Mouse (Mus musculus): ENCODE measurements around the gene Ttbk1.

DNA sequence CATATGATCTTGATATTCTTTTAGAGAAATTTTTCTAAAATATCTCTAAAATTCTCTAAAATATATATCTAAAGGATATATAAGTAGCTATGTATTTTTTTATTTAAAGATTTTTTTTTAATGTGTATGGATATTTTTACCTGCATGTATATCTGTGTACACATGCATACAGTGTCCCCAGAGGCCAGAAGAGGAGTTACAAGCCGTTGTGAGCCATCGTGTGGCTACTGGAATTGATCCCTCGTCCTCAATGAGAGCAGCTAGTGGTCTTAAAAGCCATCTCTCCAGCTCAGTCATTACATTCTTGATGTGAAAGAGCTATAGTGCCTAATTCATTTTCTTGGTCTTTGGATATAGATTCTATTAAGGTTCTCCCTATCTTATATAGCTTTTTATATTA is 79.0 kb downstream of the Ttbk1 start:
- no peak for TF ChIP-seq TBP (IDR thresholded peaks at IDR 0.05; ENCODE audit: low read depth, low read length)
- no peak for TF ChIP-seq TCF12 (IDR thresholded peaks at IDR 0.05; ENCODE audit: low read depth, low read length)
- TF ChIP-seq POLR2A (IDR thresholded peaks at IDR 0.05; ENCODE audit: control insufficient read depth in 1 of 2, insufficient read depth in 1 of 2, low read depth in 1 of 2, low read length in 2 of 2, poor library complexity in 1 of 2) = no peak
- TF ChIP-seq CTCF (IDR thresholded peaks at IDR 0.05 in 2 of 3, conservative IDR thresholded peaks at IDR 0.05 in 1 of 3; ENCODE audit: control insufficient read depth in 1 of 3, insufficient read depth in 1 of 3, low read depth in 2 of 3, low read length in 3 of 3, poor library complexity in 1 of 3, severe bottlenecking in 1 of 3) = peak; percentile 4 to 42 (median 39); a peak in 5 of 6 replicates
- no peak for TF ChIP-seq MXI1 (IDR thresholded peaks at IDR 0.05; ENCODE audit: low read depth, low read length)
- no peak for TF ChIP-seq MAX (IDR thresholded peaks at IDR 0.05; ENCODE audit: low read length)
- TF ChIP-seq USF1 (IDR thresholded peaks at IDR 0.05; ENCODE audit: low read depth, low read length) = no peak

Data from MEL (cell line).